Mouse (Mus musculus): ENCODE data around the gene Ube2o. TPM values are rescaled to one million over a fixed set of nuclear protein-coding genes. Genes with fewer than 3 reads are reported as not detected.
A peak's percentile ranks its signal among the peaks of the same experiment; 100 is the strongest.
"Not testable (repeated sequence)": the region's sequence is repeated elsewhere in the genome, so short reads cannot be mapped to it uniquely, and the experiment has no call there.

Ube2o gene
- polyA plus RNA-seq, 1 experiment from 2014 or later, result 22.4 TPM

- Histone ChIP-seq H3K4me3 (no peak overlapping the region), H3K9me3 (no peaks in the 10 kb centered on the region), H3K27me3 (no peaks in the 10 kb centered on the region), H3K4me1 (peaks cover 15% of the 10 kb centered on the region), H3K9ac (replicated peaks) (no peak overlapping the region), H3K4me2 (replicated peaks) (no peak overlapping the region), H3K27ac (replicated peaks) (no peak overlapping the region), H3K36me3 (no peaks in the 10 kb centered on the region)
- no peak for ATAC-seq (replicated peaks)
- WGBS, result 51% methylated on average over 13 of the region's 13 CpGs
Measured at GRCm38 (mm10) chr11:116494474-116495174, 86.6 kb downstream of the Ube2o start.

GRCm38 (mm10) chr11:116493795-116494252, 87.4 kb downstream of the Ube2o start, which contains the start of gene Prpsap1:
TSS of gene Prpsap1 (minus strand) at chr11:116494202.
- peaks cover 21% of the 10 kb centered on the region for H3K4me1 ChIP-seq
- H3K27me3 ChIP-seq, result no peaks in the 10 kb centered on the region
- H3K4me3 ChIP-seq, result no peak within 1 kb of the TSS
- no peak within 1 kb of the TSS for H3K9ac ChIP-seq (replicated peaks)
- H3K27ac ChIP-seq (replicated peaks), result no peak within 1 kb of the TSS
- WGBS, result 21% methylated on average over 4 of the region's 4 CpGs
- no peak for ATAC-seq (replicated peaks)
- H3K36me3 ChIP-seq, result no peaks in the 10 kb centered on the region
- no peaks in the 10 kb centered on the region for H3K9me3 ChIP-seq
- no peak within 1 kb of the TSS for H3K4me2 ChIP-seq (replicated peaks)

GRCm38 (mm10) chr11:116493191-116493590, 88.1 kb downstream of the Ube2o start:
- Histone ChIP-seq H3K4me2 (replicated peaks) (no peak overlapping the region), H3K36me3 (no peaks in the 10 kb centered on the region), H3K4me3 (no peak overlapping the region), H3K27me3 (no peaks in the 10 kb centered on the region), H3K4me1 (peaks cover 20% of the 10 kb centered on the region), H3K9me3 (no peaks in the 10 kb centered on the region), H3K27ac (replicated peaks) (no peak overlapping the region), H3K9ac (replicated peaks) (no peak overlapping the region)
- ATAC-seq (replicated peaks), result no peak
- 89% methylated on average over 5 of the region's 5 CpGs for WGBS

DNA sequence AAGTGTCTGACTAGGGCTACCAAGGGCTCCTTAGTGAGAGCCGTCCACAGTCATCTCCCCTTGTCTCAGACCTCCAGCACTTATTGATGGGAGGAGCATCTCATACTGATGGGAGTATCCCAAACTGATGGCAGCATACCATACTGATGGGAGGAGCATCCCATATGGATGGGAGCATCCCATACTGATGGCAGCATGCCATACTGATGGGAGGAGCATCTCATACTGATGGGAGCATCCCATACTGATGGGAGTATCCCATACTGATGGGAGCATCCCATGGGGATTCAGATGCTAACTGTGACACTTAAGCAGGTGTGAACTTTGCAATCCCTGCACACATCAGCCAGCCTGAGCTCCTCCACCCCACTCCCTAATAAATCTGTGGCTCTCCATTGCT, 88.7 kb downstream of the Ube2o start:
- not testable (repeated sequence) for H3K27me3 ChIP-seq; H3K9ac ChIP-seq (replicated peaks); ATAC-seq (replicated peaks); H3K4me2 ChIP-seq (replicated peaks); H3K36me3 ChIP-seq; H3K4me3 ChIP-seq; H3K27ac ChIP-seq (replicated peaks); H3K9me3 ChIP-seq
- H3K4me1 ChIP-seq, result peaks cover 20% of the 10 kb centered on the region
- 80% methylated on average over 1 of the region's 1 CpGs for WGBS

DNA sequence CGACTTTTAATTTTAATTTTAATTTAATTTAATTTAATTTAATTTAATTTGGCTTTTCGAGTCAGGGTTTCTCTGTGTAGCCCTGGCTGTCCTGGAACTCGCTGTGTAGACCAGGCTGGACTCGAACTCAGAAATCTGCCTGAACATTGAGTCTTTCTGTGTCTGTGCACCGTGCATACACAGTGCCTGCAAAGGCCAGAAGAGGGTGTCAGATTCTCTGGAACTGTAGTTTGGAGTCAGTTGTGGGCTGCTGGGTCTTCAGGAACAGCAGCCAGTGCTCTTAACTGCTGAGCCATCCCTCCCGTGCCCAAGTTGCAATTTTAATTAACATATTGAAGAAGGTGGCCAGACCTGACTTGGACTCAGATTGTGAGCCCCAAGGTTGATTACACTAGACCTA, 89.9 kb downstream of the Ube2o start:
- H3K9me3 ChIP-seq, result no peaks in the 10 kb centered on the region
- no peak overlapping the region for H3K9ac ChIP-seq (replicated peaks)
- no peak overlapping the region for H3K4me3 ChIP-seq
- H3K4me2 ChIP-seq (replicated peaks), result no peak overlapping the region
- H3K4me1 ChIP-seq, result peaks cover 20% of the 10 kb centered on the region
- no peak for ATAC-seq (replicated peaks)
- WGBS, result 66% methylated on average over 6 of the region's 6 CpGs
- no peak overlapping the region for H3K27ac ChIP-seq (replicated peaks)
- no peaks in the 10 kb centered on the region for H3K27me3 ChIP-seq
- H3K36me3 ChIP-seq, result peaks cover 6% of the 10 kb centered on the region; the same call in 1 of the 2 replicates

DNA sequence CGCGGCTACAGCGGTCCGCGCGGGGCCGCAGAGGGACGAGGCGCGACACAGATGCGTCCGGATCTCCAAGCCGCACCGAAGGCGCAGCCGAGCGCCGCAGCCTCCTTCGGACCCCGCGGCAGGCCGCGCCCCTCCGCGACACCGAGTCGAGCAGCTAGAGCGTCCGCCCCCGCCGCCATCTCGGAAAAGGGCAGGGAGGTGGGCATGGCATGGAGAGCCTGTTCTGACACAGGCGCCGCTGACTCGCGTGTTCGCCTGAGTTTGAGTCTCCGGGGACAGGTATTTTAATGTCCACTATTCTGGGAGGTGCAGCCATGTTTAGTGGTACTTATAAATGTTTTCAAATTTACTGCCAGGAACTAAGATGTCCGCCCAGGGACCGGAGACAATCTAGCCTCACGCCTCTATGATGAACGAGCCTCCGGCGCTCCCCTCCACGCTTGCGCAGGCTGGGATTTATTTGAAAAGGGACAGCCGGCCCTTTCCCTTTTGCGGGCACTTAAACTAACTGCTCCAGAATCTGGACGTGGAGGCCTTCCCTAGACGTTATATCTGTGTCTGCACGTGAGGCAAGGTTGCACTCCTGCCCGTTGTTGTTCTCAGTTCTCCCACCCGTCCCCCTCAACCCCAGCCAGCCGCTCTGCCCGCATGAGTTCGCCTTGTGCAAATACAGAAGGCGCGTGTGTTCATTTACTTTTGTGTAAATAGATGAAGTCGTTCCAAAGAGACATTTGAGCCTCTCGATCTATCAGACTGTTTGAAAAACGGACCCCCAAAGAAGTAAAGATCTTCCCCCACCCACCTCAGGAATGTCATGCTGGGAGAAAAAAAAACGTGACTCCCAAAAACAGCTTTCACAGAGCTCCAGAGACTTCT, 90.8 kb downstream of the Ube2o start:
- Histone ChIP-seq H3K4me3 (peak overlapping the region; percentile 70), H3K9me3 (no peaks in the 10 kb centered on the region), H3K27ac (replicated peaks) (peak overlapping the region; percentile 87), H3K4me1 (peaks cover 20% of the 10 kb centered on the region), H3K4me2 (replicated peaks) (peak overlapping the region; percentile 55), H3K36me3 (peaks cover 7% of the 10 kb centered on the region), H3K9ac (replicated peaks) (peak overlapping the region; percentile 88), H3K27me3 (no peaks in the 10 kb centered on the region)
- under 1% methylated on average over 62 of the region's 62 CpGs for WGBS
- ATAC-seq (replicated peaks), result peak; percentile 94

DNA sequence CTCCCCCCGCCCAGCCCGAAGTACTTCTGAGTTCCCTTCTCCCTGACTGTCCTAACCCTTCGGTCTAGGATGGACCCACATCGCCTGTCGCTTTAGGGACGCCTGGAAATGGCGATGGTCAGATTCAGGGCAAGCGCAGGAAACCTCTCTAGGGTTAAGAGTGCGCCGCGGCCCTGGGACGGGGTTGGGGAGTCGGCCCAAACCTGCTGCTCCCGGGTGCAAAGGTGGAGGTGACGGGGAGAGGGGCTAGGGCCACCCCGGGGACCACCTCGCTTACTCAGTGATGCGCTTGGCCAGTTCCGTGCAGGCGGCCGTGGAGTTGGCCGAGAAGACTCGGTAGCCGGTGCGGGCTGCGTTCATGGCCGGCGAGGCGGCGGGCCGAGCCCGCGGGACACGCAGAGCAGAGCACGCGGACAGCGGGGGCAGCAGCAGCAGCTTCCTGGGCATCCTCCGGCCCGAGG, 91.4 kb downstream of the Ube2o start:
- Histone ChIP-seq H3K27ac (replicated peaks) (peak overlapping the region; percentile 87), H3K4me3 (peak overlapping the region; percentile 70), H3K36me3 (peaks cover 13% of the 10 kb centered on the region), H3K27me3 (no peaks in the 10 kb centered on the region), H3K9ac (replicated peaks) (peak overlapping the region; percentile 88), H3K4me1 (peaks cover 19% of the 10 kb centered on the region), H3K9me3 (no peaks in the 10 kb centered on the region), H3K4me2 (replicated peaks) (peak overlapping the region; percentile 55)
- WGBS, result 0% methylated on average over 39 of the region's 39 CpGs
- ATAC-seq (replicated peaks), result peak; percentile 65

- Histone ChIP-seq H3K4me3 (peak overlapping the region; percentile 70), H3K4me2 (replicated peaks) (peak overlapping the region; percentile 55), H3K9ac (replicated peaks) (peak overlapping the region; percentile 88), H3K4me1 (peaks cover 14% of the 10 kb centered on the region), H3K36me3 (peaks cover 21% of the 10 kb centered on the region), H3K27me3 (no peaks in the 10 kb centered on the region), H3K9me3 (no peaks in the 10 kb centered on the region), H3K27ac (replicated peaks) (no peak overlapping the region)
- ATAC-seq (replicated peaks), result no peak
- 70% methylated on average over 14 of the region's 14 CpGs for WGBS
Measured at GRCm38 (mm10) chr11:116488693-116489375, 92.4 kb downstream of the Ube2o start.

DNA sequence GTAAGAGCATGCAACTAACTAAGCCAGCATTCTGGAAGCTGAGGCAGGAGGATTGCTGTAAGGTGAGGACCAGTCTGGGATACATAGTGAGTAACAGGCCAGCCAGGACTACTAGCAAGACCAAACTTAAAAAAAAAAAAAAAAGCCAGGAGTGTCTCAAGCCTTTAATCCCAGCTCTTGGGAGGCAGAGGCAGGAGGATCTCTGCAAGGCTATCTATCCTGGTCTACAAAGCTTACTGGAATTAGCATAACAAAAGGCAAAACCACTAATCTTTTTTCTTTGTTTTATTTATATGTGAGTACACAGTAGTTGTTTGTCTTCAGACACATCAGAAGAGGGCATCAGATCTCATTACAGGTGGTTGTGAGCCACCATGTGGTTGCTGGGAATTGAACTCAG, 93.0 kb downstream of the Ube2o start:
- H3K36me3 ChIP-seq, result peaks cover 26% of the 10 kb centered on the region
- H3K4me3 ChIP-seq, result no peak overlapping the region
- H3K4me1 ChIP-seq, result peaks cover 14% of the 10 kb centered on the region
- H3K27me3 ChIP-seq, result no peaks in the 10 kb centered on the region
- no peak overlapping the region for H3K4me2 ChIP-seq (replicated peaks)
- no peak overlapping the region for H3K9ac ChIP-seq (replicated peaks)
- H3K27ac ChIP-seq (replicated peaks), result no peak overlapping the region
- ATAC-seq (replicated peaks), result no peak
- H3K9me3 ChIP-seq, result no peaks in the 10 kb centered on the region

All from forebrain, embryonic 15.5 days (tissue).